Comparison of ENCODE assay signal across 24 mouse cellular contexts in genomic region chr13:107456394-107456793, GRCm38 (mm10).
"Had no signal": no experiment of that assay in that cellular context is flagged by ENCODE, and none has a peak within 500 bp of the region (broad histone marks: within the 10 kb centered on the region; RNA-seq: fewer than 3 reads in every experiment).

No protein-coding gene starts in this region.

- H3K36me3 ChIP-seq: limb, embryonic 10.5 days; limb, embryonic 13.5 days; liver, embryonic 12.5 days; liver, embryonic 15.5 days; lung, embryonic 15.5 days; midbrain, embryonic 12.5 days; midbrain, embryonic 15.5 days; neural tube, embryonic 12.5 days; neural tube, embryonic 15.5 days had no signal

- H3K9ac ChIP-seq: limb, embryonic 13.5 days; liver, embryonic 12.5 days; liver, embryonic 15.5 days; lung, embryonic 15.5 days; midbrain, embryonic 12.5 days; midbrain, embryonic 15.5 days; neural tube, embryonic 12.5 days; neural tube, embryonic 15.5 days had no signal

- ATAC-seq: liver, embryonic 12.5 days; midbrain, embryonic 15.5 days had no signal

- H3K9me3 ChIP-seq: limb, embryonic 10.5 days; limb, embryonic 13.5 days; liver, embryonic 12.5 days; liver, embryonic 15.5 days; lung, embryonic 15.5 days; midbrain, embryonic 15.5 days; neural tube, embryonic 15.5 days had no signal

- H3K4me2 ChIP-seq: limb, embryonic 13.5 days; liver, embryonic 12.5 days; liver, embryonic 15.5 days; lung, embryonic 15.5 days; midbrain, embryonic 12.5 days; midbrain, embryonic 15.5 days; neural tube, embryonic 12.5 days; neural tube, embryonic 15.5 days had no signal

- DNase-seq: kidney, adult 9 months; kidney, postnatal 25 days; layer of hippocampus, adult 9-11 months; liver; lung, adult 18-20 months; lung, postnatal 10 days; lung, postnatal 36 days; right cerebral cortex, adult 18-20 months; right cerebral cortex, postnatal 14 days; right cerebral cortex, postnatal 4 days; thymus, adult 2 months; thymus, postnatal 14 days; thymus, postnatal 4 days had no signal

- H3K27ac ChIP-seq: layer of hippocampus, adult 2 months; limb, embryonic 10.5 days; limb, embryonic 13.5 days; liver, embryonic 12.5 days; liver, embryonic 15.5 days; lung, embryonic 15.5 days; midbrain, embryonic 12.5 days; midbrain, embryonic 15.5 days; neural tube, embryonic 12.5 days; neural tube, embryonic 15.5 days; stomach, postnatal 0 days had no signal

- H3K4me1 ChIP-seq: liver, embryonic 12.5 days; liver, embryonic 15.5 days; lung, embryonic 15.5 days had no signal

- H3K4me3 ChIP-seq: layer of hippocampus, adult 2 months; limb, embryonic 10.5 days; limb, embryonic 13.5 days; liver, embryonic 12.5 days; liver, embryonic 15.5 days; lung, embryonic 15.5 days; midbrain, embryonic 12.5 days; midbrain, embryonic 15.5 days; neural tube, embryonic 12.5 days; neural tube, embryonic 15.5 days had no signal

- H3K27me3 ChIP-seq: liver, embryonic 12.5 days; liver, embryonic 15.5 days; lung, embryonic 15.5 days; midbrain, embryonic 12.5 days; midbrain, embryonic 15.5 days; neural tube, embryonic 12.5 days; neural tube, embryonic 15.5 days had no signal
